Mouse (Mus musculus) ES-E14 (cell line): ENCODE measurements around the gene 1700080E11Rik.

Experiments
- CHD2 ChIP-seq: IDR thresholded peaks from 2 replicates; pipeline ENCODE4 v1.6.1; 2014; ENCODE audit warnings: mild to moderate bottlenecking, low read depth, low read length, inconsistent platforms
- HCFC1 ChIP-seq: IDR thresholded peaks from 2 replicates; pipeline ENCODE4 v1.6.1; 2012; ENCODE audit warnings: low read length, inconsistent platforms, borderline replicate concordance; ENCODE audit not compliant: insufficient read depth
- ZC3H11A ChIP-seq: IDR thresholded peaks from 2 replicates; pipeline ENCODE4 v1.6.1; 2012; ENCODE audit warnings: low read depth, mild to moderate bottlenecking, inconsistent platforms, low read length, borderline replicate concordance
- ZNF384 ChIP-seq: IDR thresholded peaks from 2 replicates; pipeline ENCODE4 v1.6.1; 2012; ENCODE audit warnings: low read depth, low read length, inconsistent platforms

- no peak for TF ChIP-seq CHD2
- TF ChIP-seq HCFC1 = no peak
- TF ChIP-seq ZNF384 = no peak
- no peak for TF ChIP-seq ZC3H11A
Measured at GRCm38 (mm10) chr9:105144992-105145391, at the start of gene 1700080E11Rik.
